Mouse (Mus musculus) adrenal gland, postnatal 14 days (tissue): ENCODE measurements around the gene Flt4. TPM values are rescaled to one million over a fixed set of nuclear protein-coding genes. Genes with fewer than 3 reads are reported as not detected.

Source experiments
- DNase-seq: peaks from one replicate; pipeline ENCODE4 v3.0.0; 2021; ENCODE audit warnings: mixed read lengths
- total RNA-seq: library from RNA; stranded (reverse); gene quantifications from 2 replicates; pipeline ENCODE4 v1.2.3, GENCODE M21; 2021

The Flt4 gene
- total RNA-seq, 1 experiment from 2014 or later, result 17.5 TPM

- no peak for DNase-seq
These were observed 36.6 kb downstream of the Flt4 start for GRCm38 (mm10) chr11:49645677-49646076.

- DNase-seq, result peak; percentile 46
These were observed 41.3 kb downstream of the Flt4 start for GRCm38 (mm10) chr11:49650113-49650993.

- peak; percentile 28 for DNase-seq
These were observed 42.1 kb downstream of the Flt4 start for GRCm38 (mm10) chr11:49650994-49651761.

DNA sequence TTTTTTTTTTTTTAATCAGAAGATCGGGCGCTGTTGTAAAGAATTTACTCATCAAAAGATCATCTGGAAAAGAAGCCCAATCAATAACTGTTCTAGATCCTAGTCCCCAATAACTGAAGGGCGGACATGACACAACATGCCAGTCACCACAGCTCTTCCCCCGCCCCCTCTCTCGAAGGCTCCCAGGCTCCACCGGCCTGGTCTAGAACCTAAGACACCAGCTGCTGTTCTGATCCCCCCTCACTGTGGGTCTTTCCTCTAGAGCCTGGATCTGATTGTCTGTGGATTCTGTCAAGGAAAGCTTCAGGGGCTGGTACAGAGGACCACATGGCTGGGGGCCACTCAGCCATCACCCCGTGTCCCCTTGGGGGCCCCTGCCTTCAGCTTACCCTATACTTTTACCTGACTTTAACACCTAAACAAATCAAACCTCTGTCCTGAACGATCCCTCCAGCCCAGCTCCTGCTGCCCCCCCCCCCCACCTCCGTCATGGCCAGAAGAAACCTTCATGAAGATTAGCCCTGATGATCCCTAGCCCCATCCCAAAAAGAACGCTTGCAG is 42.8 kb downstream of the Flt4 start:
- DNase-seq, result no peak

GRCm38 (mm10) chr11:49652401-49653078 is 43.5 kb downstream of the Flt4 start:
- peak; percentile 92 for DNase-seq

DNA sequence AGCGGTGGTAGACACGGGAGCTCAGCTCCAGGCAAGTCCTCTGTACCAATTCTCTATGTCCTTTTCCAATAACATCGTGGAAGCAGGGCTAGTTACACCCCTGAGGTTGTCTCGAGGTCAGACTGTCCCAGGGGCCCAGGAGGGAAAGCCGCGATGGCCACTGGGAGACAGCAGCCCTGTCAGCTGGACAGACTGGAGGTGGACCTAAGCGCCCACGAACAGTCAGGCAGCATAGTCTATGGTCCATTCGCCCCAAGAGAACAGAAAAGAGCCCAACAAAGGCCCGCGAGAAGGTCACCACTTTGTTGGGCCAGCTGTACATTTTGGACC is 44.0 kb downstream of the Flt4 start:
- peak; percentile 36 for DNase-seq

- no peak for DNase-seq
These were observed 45.6 kb downstream of the Flt4 start for GRCm38 (mm10) chr11:49654651-49655050.

DNA sequence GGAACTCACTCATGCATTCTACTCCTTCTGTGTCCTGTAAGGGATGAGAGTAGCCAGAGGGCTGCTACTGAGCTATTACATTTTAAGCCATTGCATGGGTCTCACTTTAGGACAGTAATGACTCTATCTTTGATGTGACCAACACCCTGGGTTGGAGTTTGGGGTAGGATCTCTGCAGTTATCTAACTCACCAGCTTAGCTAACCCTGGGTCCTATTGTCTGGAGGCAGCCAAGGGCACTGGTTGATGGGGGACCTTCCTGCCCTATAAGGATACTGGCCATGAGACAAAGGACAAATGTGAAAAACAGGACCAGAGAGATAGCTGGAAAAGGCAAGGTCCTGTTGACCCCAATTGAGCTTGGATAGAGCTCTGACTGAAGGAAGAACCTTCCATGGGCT is 46.4 kb downstream of the Flt4 start:
- no peak for DNase-seq

- DNase-seq, result peak; percentile 17
These were observed 49.0 kb downstream of the Flt4 start for GRCm38 (mm10) chr11:49658065-49658464.

- DNase-seq, result no peak
These were observed 49.9 kb downstream of the Flt4 start for GRCm38 (mm10) chr11:49658791-49659469.

DNA sequence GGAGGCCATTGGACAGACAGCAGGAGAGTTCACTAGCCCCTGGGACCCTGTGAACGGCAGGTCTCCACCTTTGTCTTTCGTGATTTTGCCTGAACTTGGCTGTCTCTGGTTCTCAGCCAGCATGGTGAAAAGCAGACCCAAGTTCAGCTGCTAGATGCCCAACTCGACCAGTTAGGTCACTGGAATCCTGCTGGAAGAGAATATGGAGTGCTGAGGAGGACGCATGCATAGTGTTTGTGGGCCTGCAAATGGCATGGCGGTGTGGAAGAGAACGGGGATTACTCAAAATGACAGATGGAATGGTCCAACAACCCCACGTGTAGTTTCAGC is 50.4 kb downstream of the Flt4 start:
- no peak for DNase-seq

GRCm38 (mm10) chr11:49662292-49662780 is 53.3 kb downstream of the Flt4 start:
- DNase-seq, result no peak

GRCm38 (mm10) chr11:49663310-49663709 is 54.2 kb downstream of the Flt4 start, which contains the start of gene Scgb3a1:
Scgb3a1 (plus strand) TSS chr11:49663610.
- no peak for DNase-seq

- no peak for DNase-seq
These were observed 55.4 kb downstream of the Flt4 start for GRCm38 (mm10) chr11:49664262-49665140.

DNA sequence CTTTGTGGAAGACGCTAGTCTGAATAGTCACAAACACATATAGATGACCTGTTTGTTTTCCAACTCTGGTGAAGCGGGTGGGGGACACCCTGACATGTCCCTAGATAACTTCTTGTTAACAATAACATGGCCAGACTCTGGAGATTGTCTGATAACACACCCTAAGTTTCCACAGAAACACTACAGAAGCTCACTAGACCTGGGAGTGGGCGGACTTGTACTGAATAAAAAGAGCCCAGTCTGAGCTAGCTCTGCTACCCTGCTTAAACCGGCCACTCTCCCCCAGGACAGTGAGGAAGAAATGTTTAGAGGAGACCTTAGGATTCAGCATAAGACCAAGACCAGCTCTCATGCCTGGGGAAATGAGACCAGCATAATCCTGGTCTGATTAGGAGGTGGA is 56.4 kb downstream of the Flt4 start:
- no peak for DNase-seq

DNA sequence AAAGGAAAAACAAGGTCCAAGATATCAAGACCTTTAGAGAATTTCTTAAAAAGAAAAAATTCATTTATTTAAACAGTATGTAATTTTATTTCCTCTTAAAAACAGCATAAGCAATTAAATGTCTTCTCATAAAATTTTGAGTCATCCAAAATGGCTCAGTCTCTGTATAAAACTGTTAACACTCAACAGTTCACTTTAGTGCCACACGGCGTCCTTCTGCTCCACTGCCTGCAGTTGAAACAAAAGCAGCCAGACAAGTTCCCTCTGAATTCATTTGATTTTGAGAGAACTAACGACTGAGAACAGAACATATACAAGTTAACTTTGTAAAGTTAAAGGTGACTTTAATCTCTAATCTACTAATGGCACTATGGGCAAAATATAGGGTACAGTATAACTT is 64.4 kb downstream of the Flt4 start:
- DNase-seq, result no peak

- no peak for DNase-seq
These were observed 75.3 kb downstream of the Flt4 start for GRCm38 (mm10) chr11:49684237-49684973.

DNA sequence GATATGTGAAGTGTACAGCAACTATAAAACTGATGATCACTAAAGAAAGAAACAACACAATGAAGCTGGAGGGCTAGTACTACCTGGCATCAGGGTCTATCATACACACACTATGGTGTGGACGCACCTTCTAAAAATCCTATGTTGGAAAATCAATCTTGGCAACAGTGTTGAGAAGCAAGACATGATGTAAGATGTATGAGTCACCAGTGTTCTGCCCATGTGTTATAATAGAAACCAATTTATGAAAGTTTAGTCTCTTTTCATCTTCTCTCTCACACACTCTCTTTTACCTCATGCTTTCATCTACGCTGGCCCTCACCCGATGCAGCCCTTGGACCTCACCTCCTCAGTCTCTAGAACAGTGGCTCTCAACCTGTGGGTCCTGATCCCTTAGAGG is 86.0 kb downstream of the Flt4 start:
- no peak for DNase-seq

- DNase-seq, result no peak
These were observed 86.6 kb downstream of the Flt4 start for GRCm38 (mm10) chr11:49695695-49696094.

DNA sequence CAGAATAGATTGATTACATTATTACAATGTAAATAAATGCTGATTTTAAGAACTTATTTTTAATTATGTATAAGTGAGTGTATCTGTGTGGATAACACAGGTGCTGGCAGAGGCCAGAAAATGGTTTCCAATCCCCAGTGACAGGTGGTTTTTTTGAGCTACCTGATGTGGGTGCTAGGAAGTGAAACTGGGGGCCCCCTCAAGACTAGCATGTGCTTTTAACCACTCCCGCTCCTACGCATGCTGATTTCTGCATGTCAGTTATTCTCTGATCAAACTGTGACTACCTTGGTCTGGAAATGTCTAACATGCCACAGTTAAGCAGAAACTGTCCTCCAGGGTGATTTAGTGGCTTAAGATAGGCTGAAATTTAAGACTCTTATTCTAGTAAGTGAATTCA is 87.4 kb downstream of the Flt4 start:
- peak; percentile 3 for DNase-seq
